Mouse (Mus musculus) lung, embryonic 16.5 days (tissue): Measurements from ENCODE around the gene Ufd1. TPM values are rescaled to one million over a fixed set of nuclear protein-coding genes. Genes with fewer than 3 reads are reported as not detected.

Source experiments
- ATAC-seq: fragments of 200-750 bp; cut with Nextera tagmentation; 2 replicates; pipeline ENCODE4 v1.8.0; 2017; ENCODE audit warnings: low read depth, mild to moderate bottlenecking, moderate library complexity
- H3K27ac ChIP-seq: fragments of 300-500 bp; sonication (generic); 2 replicates; pipeline ENCODE4 v1.5.1; 2014; ENCODE audit warnings: mild to moderate bottlenecking, control low read depth, low read length
- H3K27me3 ChIP-seq: fragments of 300-500 bp; sonication (generic); 2 replicates; pipeline ENCODE4 v1.6.1; 2014; ENCODE audit warnings: low read depth, low read length, mixed read lengths; ENCODE audit not compliant: control insufficient read depth, insufficient read depth
- H3K36me3 ChIP-seq: fragments of 300-500 bp; sonication (generic); 2 replicates; pipeline ENCODE4 v1.6.1; 2014; ENCODE audit warnings: low read length; ENCODE audit not compliant: control insufficient read depth, insufficient read depth
- H3K4me1 ChIP-seq: fragments of 300-500 bp; sonication (generic); replicated peaks from 2 replicates; pipeline ENCODE4 v1.6.1; 2014; ENCODE audit warnings: low read length, mixed read lengths; ENCODE audit not compliant: control insufficient read depth, insufficient read depth
- H3K4me2 ChIP-seq: fragments of 300-500 bp; sonication (generic); 2 replicates; pipeline ENCODE4 v1.6.1; 2014; ENCODE audit warnings: low read depth, low read length, control low read depth
- H3K4me3 ChIP-seq: fragments of 300-500 bp; sonication (generic); 2 replicates; pipeline ENCODE4 v1.5.1; 2014; ENCODE audit warnings: mild to moderate bottlenecking, low read length, control low read depth
- H3K9ac ChIP-seq: fragments of 300-500 bp; sonication (generic); 2 replicates; pipeline ENCODE4 v1.6.1; 2014; ENCODE audit warnings: low read length, control low read depth
- H3K9me3 ChIP-seq: fragments of 300-500 bp; sonication (generic); 2 replicates; pipeline ENCODE4 v1.6.1; 2016; ENCODE audit warnings: low read length; ENCODE audit not compliant: control insufficient read depth
- WGBS: fragments of 180-500 bp; shearing (Covaris S2); extraction: QIAGEN DNeasy Blood & Tissue Kit; methylation state at CpG from one replicate; pipeline ENCODE4 v1.1.7; 2014; 5-methylcytosine and 5-hydroxymethylcytosine counted together
- polyA plus RNA-seq: library from polyadenylated mRNA; unstranded; fragments of >200 nt; fragmentation: Nextera tagmentation; extraction: Ambion mirVana; gene quantifications from 2 replicates; pipeline ENCODE4 v1.2.1, GENCODE M21; 2015

Gene Ufd1
- polyA plus RNA-seq, 1 experiment from 2014 or later = 89.9 TPM

DNA sequence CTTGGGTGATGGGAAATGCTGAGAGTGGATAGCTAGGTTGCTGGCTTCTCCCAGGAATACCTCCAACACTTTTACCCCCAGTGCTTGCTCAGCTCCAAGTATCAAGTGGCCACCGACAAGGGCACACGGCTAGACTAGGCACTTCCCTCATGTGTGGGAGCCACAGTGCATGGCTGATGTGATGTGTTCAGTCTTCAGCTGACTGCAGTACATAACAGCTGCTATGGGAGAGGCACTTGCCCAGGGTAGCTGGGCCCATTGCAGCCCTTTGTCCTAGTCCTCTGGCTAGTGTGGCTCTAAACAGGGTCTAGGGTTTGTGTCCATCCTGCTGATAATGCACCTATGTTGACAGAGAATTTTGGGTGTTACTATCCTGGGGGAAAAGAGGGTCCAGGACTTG is 33.1 kb upstream of the Ufd1 start:
- 36% methylated on average over 2 of the region's 2 CpGs for WGBS

DNA sequence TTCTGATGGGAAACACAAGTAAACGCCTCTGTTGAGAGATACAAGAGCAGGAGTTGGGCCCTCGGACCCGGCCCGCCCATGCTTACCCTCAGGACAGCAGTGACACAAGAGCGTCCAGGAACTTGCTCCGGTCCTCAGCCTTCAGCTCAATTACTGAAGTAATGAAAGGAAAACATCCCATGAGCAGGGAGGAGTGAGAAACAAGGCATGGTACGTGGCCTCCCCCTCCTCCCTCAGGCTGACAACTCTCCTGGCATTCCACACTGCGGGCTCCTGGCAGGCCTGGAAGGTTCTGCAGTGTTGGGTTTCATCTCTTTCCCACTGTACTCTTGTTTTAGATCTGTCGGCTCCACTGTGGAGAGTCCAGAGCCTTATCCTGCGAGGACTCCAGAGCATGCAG is 29.8 kb upstream of the Ufd1 start:
- H3K4me1 ChIP-seq = 0 out of 2 replicates have a peak, but pooled peaks cover 2% of the 10 kb centered on the region
- ATAC-seq = no peak
- peaks cover 19% of the 10 kb centered on the region for H3K27me3 ChIP-seq
- no peak overlapping the region for H3K27ac ChIP-seq
- no peak overlapping the region for H3K9ac ChIP-seq
- H3K4me2 ChIP-seq = no peak overlapping the region
- 83% methylated on average over 10 of the region's 10 CpGs for WGBS
- H3K9me3 ChIP-seq = no peaks in the 10 kb centered on the region
- H3K36me3 ChIP-seq = peaks cover 21% of the 10 kb centered on the region
- no peak overlapping the region for H3K4me3 ChIP-seq

More for the DNA sequence above, 33.1 kb upstream of the Ufd1 start:
- Histone ChIP-seq H3K27ac (peak overlapping the region; percentile 48), H3K9ac (peak overlapping the region; percentile 70), H3K36me3 (peaks cover 5% of the 10 kb centered on the region; the same call in 1 of the 2 replicates), H3K9me3 (no peaks in the 10 kb centered on the region), H3K4me3 (peak overlapping the region; percentile 57), H3K27me3 (peaks cover 39% of the 10 kb centered on the region), H3K4me1 (0 out of 2 replicates have a peak, but pooled peaks cover 2% of the 10 kb centered on the region), H3K4me2 (peak overlapping the region; percentile 70)
- ATAC-seq = no peak

GRCm38 (mm10) chr16:18785025-18785424 is 26.6 kb upstream of the Ufd1 start:
- no peak for ATAC-seq
- 93% methylated on average over 7 of the region's 7 CpGs for WGBS

DNA sequence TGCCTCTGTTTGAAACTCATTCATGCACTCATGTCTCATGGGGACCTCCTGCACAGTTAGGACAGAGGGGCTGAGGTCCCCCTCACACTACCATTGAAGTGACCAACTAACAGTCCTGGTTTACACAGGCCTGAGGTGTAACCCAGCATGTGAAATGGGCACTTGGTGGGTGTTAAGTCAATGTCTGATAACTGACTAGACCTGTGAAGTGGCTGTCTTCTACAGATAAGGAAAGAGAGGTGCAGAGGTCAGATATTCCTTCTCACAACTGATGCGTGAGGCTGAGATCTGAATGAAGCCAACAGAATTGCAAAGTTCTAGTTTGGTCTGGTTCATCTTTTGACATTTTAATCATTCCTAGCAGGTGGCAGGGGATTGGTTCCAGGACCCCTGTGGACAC is 26.1 kb upstream of the Ufd1 start:
- 67% methylated on average over 1 of the region's 1 CpGs for WGBS
- Histone ChIP-seq H3K4me2 (no peak overlapping the region), H3K36me3 (peaks cover 32% of the 10 kb centered on the region), H3K9me3 (no peaks in the 10 kb centered on the region), H3K27ac (no peak overlapping the region), H3K9ac (no peak overlapping the region), H3K4me1 (no peaks in the 10 kb centered on the region), H3K4me3 (no peak overlapping the region), H3K27me3 (no peaks in the 10 kb centered on the region)
- no peak for ATAC-seq

More at GRCm38 (mm10) chr16:18785025-18785424, 26.6 kb upstream of the Ufd1 start:
- Histone ChIP-seq H3K9ac (no peak overlapping the region), H3K27me3 (no peaks in the 10 kb centered on the region), H3K4me1 (no peaks in the 10 kb centered on the region), H3K4me3 (no peak overlapping the region), H3K4me2 (no peak overlapping the region), H3K36me3 (peaks cover 29% of the 10 kb centered on the region), H3K9me3 (no peaks in the 10 kb centered on the region), H3K27ac (no peak overlapping the region)

- H3K4me3 ChIP-seq = no peak overlapping the region
- H3K27ac ChIP-seq = no peak overlapping the region
- WGBS = 90% methylated on average over 10 of the region's 10 CpGs
- peaks cover 37% of the 10 kb centered on the region for H3K36me3 ChIP-seq
- no peak overlapping the region for H3K4me2 ChIP-seq
- ATAC-seq = no peak
- H3K9me3 ChIP-seq = no peaks in the 10 kb centered on the region
- no peak overlapping the region for H3K9ac ChIP-seq
- H3K27me3 ChIP-seq = no peaks in the 10 kb centered on the region
- no peaks in the 10 kb centered on the region for H3K4me1 ChIP-seq
Observed at GRCm38 (mm10) chr16:18786652-18787051, 24.9 kb upstream of the Ufd1 start.

DNA sequence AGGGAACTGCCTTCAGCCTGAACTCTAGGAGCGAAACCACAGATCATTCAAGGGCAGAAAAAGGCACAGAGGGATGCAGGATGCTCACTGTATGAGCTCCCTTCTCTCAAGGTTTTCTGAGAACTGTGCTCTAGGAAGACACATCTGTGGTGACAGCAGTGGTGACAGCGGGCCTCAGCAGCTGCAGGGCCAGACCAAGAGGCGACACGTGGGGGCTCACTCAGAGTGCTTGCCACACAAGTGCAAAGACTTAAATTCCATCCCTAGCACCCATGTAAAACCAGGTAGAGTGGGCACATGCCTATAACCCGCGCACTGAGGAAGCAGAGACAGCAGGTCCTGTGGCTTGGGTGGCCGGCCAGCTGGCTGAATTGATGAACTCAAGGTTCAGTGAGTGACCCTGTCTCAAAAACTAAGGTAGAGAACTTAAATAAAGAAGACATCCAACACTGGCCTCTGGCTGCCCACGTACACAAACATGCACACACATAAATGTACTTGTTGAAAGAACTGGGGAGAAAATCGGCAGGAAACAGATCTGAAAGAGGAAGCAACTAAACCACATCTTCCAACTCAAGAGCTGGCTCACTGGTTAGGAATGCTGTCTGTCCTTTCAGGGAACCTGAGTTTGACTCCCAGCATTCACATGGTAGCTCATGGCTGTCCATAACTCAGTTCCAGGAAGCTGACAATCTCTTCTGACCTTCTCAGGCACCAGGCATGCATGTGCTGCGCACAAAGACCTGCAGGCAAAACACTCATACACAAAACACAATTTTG is 22.8 kb upstream of the Ufd1 start:
- no peak overlapping the region for H3K27ac ChIP-seq
- no peak overlapping the region for H3K4me3 ChIP-seq
- H3K4me2 ChIP-seq = no peak overlapping the region
- no peaks in the 10 kb centered on the region for H3K4me1 ChIP-seq
- no peaks in the 10 kb centered on the region for H3K9me3 ChIP-seq
- ATAC-seq = no peak
- WGBS = 81% methylated on average over 10 of the region's 10 CpGs
- peaks cover 35% of the 10 kb centered on the region for H3K36me3 ChIP-seq
- no peak overlapping the region for H3K9ac ChIP-seq
- H3K27me3 ChIP-seq = no peaks in the 10 kb centered on the region

- H3K4me1 ChIP-seq = no peaks in the 10 kb centered on the region
- H3K9me3 ChIP-seq = no peaks in the 10 kb centered on the region
- WGBS = 89% methylated on average over 11 of the region's 11 CpGs
- H3K27me3 ChIP-seq = no peaks in the 10 kb centered on the region
- no peak for ATAC-seq
- H3K4me3 ChIP-seq = no peak overlapping the region
- no peak overlapping the region for H3K4me2 ChIP-seq
- H3K9ac ChIP-seq = no peak overlapping the region
- peaks cover 36% of the 10 kb centered on the region for H3K36me3 ChIP-seq
- no peak overlapping the region for H3K27ac ChIP-seq
Observed at GRCm38 (mm10) chr16:18795223-18795899, 16.2 kb upstream of the Ufd1 start.

- WGBS = 58% methylated on average over 7 of the region's 7 CpGs
- Histone ChIP-seq H3K27ac (peak overlapping the region; percentile 49), H3K36me3 (peaks cover 38% of the 10 kb centered on the region), H3K9me3 (no peaks in the 10 kb centered on the region), H3K27me3 (no peaks in the 10 kb centered on the region), H3K4me1 (no peaks in the 10 kb centered on the region), H3K4me2 (no peak overlapping the region), H3K9ac (no peak overlapping the region), H3K4me3 (no peak overlapping the region)
- ATAC-seq = peak; percentile 72
Observed at GRCm38 (mm10) chr16:18796645-18797044, 14.9 kb upstream of the Ufd1 start.

DNA sequence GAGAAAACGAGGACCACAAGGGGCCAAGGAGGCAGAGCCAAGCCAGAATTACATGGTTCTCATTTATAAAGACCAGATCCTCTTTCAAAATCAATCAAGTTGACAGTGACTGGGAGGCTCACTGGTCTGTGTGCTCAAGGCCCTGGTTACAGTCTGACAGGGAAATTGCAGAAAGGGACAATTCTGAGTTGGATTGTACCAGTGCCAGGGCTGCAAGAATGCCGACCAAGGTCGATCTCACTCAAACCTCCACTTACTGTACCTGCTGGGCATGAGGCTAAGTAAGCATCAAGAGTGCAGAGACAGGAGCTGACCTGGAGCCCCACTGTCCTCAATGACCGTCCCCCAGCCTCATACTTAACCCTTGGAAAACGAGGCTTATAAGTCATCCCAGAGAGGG is 13.4 kb upstream of the Ufd1 start:
- Histone ChIP-seq H3K36me3 (peaks cover 34% of the 10 kb centered on the region), H3K9me3 (no peaks in the 10 kb centered on the region), H3K4me3 (no peak overlapping the region), H3K9ac (no peak overlapping the region), H3K27me3 (no peaks in the 10 kb centered on the region), H3K27ac (no peak overlapping the region), H3K4me2 (no peak overlapping the region), H3K4me1 (no peaks in the 10 kb centered on the region)
- no peak for ATAC-seq
- WGBS = 94% methylated on average over 5 of the region's 5 CpGs
